Mouse (Mus musculus): Measurements from ENCODE around the gene Ccdc167. TPM values are rescaled to one million over a fixed set of nuclear protein-coding genes. Genes with fewer than 3 reads are reported as not detected.

The Ccdc167 gene
- total and polyA plus RNA-seq, 3 experiments: 4.4 to 10.4 (median 7.5) TPM

- no peak for DNase-seq
Measured at GRCm38 (mm10) chr17:29684275-29684674, 32.6 kb downstream of the Ccdc167 start.

GRCm38 (mm10) chr17:29683127-29683526, 33.7 kb downstream of the Ccdc167 start:
- DNase-seq: no peak

- no peak for DNase-seq
Measured at GRCm38 (mm10) chr17:29682261-29682660, 34.6 kb downstream of the Ccdc167 start.

GRCm38 (mm10) chr17:29681669-29682068, 35.2 kb downstream of the Ccdc167 start:
- no peak for DNase-seq

- DNase-seq: no peak
Measured at GRCm38 (mm10) chr17:29680921-29681320, 35.9 kb downstream of the Ccdc167 start.

- no peak for DNase-seq
Measured at GRCm38 (mm10) chr17:29680174-29680573, 36.7 kb downstream of the Ccdc167 start.

- no peak for DNase-seq
Measured at GRCm38 (mm10) chr17:29679038-29679767, 37.6 kb downstream of the Ccdc167 start.

GRCm38 (mm10) chr17:29678526-29678925, 38.3 kb downstream of the Ccdc167 start:
- DNase-seq: no peak

GRCm38 (mm10) chr17:29673325-29673724, 43.5 kb downstream of the Ccdc167 start:
- DNase-seq: no peak

- DNase-seq: no peak
Measured at GRCm38 (mm10) chr17:29671021-29671420, 45.8 kb downstream of the Ccdc167 start.

- peak; percentile 59 for DNase-seq
Measured at GRCm38 (mm10) chr17:29669936-29670335, 46.9 kb downstream of the Ccdc167 start.

- no peak for DNase-seq
Measured at GRCm38 (mm10) chr17:29669030-29669429, 47.8 kb downstream of the Ccdc167 start.

- peak; percentile 65 for DNase-seq
Measured at GRCm38 (mm10) chr17:29668051-29668986, 48.5 kb downstream of the Ccdc167 start.

GRCm38 (mm10) chr17:29662145-29662544, 54.7 kb downstream of the Ccdc167 start:
- DNase-seq: no peak

GRCm38 (mm10) chr17:29660762-29661391, 56.0 kb downstream of the Ccdc167 start:
- no peak for DNase-seq

GRCm38 (mm10) chr17:29660076-29660761, 56.6 kb downstream of the Ccdc167 start, which contains the start of gene Cmtr1:
Gene Cmtr1 (plus strand): TSS chr17:29660595.
- DNase-seq: peak; percentile 99

GRCm38 (mm10) chr17:29658249-29658648, 58.6 kb downstream of the Ccdc167 start:
- DNase-seq: no peak

- DNase-seq: no peak
Measured at GRCm38 (mm10) chr17:29642219-29642618, 74.6 kb downstream of the Ccdc167 start.

- peak; percentile 83 for DNase-seq
Measured at GRCm38 (mm10) chr17:29640971-29641370, 75.9 kb downstream of the Ccdc167 start.

GRCm38 (mm10) chr17:29637895-29638294, 78.9 kb downstream of the Ccdc167 start:
- no peak for DNase-seq

GRCm38 (mm10) chr17:29637377-29637776, 79.5 kb downstream of the Ccdc167 start:
- no peak for DNase-seq

Data from adrenal gland, adult 2 months (tissue).